Mouse (Mus musculus) gonadal fat pad, adult 2 months (tissue): Measurements from ENCODE around the gene Ankrd6. TPM values are rescaled to one million over a fixed set of nuclear protein-coding genes. Genes with fewer than 3 reads are reported as not detected.
"Not testable (repeated sequence)": the region's sequence is repeated elsewhere in the genome, so short reads cannot be mapped to it uniquely, and the experiment has no call there.

ENCODE experiments used
- DNase-seq: peaks from one replicate; pipeline ENCODE4 v3.0.0-alpha.2; 2012; ENCODE audit warnings: low read depth
- polyA plus RNA-seq: library from polyadenylated mRNA; depleted of rRNA; stranded (reverse); fragments of >200 nt; gene quantifications from 2 replicates; pipeline ENCODE4 v1.2.3, GENCODE M21; 2012; rRNA removed

The Ankrd6 gene
- 0.76 and 1.7 TPM in 2 replicates for polyA plus RNA-seq

- DNase-seq: no peak
Measured at GRCm38 (mm10) chr4:32950356-32951034, at the start of gene Ankrd6. Ankrd6 (minus strand) TSS chr4:32950841.

GRCm38 (mm10) chr4:32998996-32999395 lies 48.4 kb upstream of the Ankrd6 start:
- no peak for DNase-seq

DNA sequence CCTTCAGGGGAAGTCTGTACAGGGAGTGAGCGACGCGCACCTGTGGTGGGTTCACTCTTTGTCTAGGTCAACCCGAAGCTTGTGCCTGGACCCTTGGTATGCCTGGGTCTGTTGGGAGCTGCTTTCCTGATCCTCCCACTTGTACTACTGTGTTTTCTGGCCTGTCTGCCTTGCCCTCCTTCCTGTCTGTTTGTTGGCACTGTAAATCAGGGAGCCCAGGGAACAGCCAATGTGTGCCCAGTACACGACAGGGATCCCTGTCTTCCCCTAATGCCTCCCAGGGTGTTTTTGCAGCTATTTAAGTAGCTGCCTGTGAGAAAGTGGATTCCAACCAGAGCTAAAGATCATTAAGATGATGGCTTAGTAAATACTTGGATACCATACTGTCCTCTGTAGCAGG lies 46.9 kb upstream of the Ankrd6 start:
- DNase-seq: no peak

- DNase-seq: no peak
Measured at GRCm38 (mm10) chr4:32996083-32996482, 45.4 kb upstream of the Ankrd6 start.

DNA sequence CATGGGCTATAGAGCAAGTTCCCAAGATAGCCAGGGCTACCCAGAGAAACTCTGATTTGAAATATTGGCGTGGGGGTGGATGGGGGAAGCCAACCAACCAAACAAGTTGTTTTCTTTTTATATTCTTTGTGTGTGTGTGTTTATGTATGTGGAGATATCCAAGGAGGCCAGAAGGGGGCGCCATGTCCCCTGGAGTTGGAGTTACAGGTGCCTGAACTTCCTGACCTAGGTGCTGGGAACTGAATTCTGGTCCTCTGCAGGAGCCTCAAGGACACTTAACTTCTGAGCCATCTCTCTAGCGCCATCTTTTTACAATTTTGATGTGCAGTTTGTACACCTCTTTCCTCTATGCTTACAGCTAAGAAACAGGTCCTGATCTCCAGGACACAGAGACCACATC lies 43.5 kb upstream of the Ankrd6 start:
- no peak for DNase-seq

- DNase-seq: no peak
Measured at GRCm38 (mm10) chr4:32989346-32989745, 38.7 kb upstream of the Ankrd6 start.

- DNase-seq: no peak
Measured at GRCm38 (mm10) chr4:32987006-32987405, 36.4 kb upstream of the Ankrd6 start.

DNA sequence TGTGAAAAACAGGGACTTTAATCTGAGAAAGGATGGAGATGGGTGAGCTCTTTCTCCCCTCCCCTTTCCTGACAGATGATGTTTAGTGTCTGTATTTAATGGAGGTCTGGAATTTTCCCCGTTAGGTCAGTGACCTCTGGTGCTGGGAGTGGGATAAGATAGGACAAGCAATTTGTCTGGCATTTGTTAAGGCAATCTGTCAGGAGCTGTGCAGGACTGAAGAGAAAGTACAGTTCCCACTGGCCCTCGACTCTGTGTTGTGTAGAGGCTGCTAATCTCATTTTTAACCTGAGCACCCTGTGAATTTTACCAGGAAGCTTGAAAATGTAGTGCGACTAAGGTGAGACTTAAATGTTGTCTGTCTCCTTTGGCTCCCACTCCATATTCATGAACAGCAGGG lies 35.0 kb upstream of the Ankrd6 start:
- no peak for DNase-seq

GRCm38 (mm10) chr4:32984801-32985675 lies 34.4 kb upstream of the Ankrd6 start:
- no peak for DNase-seq

DNA sequence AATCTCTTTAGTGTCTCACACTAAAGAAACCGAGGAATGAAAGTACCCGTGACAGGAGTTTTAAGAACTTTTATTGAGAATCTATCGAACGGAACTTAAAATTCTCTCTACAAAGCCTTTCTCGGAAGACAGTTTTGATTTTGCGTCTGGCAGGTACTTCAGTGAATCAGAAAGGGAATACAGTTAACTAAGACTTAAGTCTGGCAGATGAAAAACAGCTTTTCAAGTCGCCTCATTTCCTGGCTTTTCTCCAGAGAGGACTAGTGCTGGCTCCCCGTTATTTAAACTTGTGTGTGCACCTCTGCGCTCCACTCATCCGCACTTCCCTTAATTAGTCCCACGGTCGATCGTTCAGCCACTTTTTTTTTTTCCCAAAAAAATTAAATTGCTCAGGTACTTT lies 33.6 kb upstream of the Ankrd6 start:
- no peak for DNase-seq

- no peak for DNase-seq
Measured at GRCm38 (mm10) chr4:32983176-32984155, 32.8 kb upstream of the Ankrd6 start.

GRCm38 (mm10) chr4:32982716-32983175 lies 32.1 kb upstream of the Ankrd6 start, which contains the start of gene Rragd:
Rragd (plus strand) TSS chr4:32983037.
- DNase-seq: no peak

DNA sequence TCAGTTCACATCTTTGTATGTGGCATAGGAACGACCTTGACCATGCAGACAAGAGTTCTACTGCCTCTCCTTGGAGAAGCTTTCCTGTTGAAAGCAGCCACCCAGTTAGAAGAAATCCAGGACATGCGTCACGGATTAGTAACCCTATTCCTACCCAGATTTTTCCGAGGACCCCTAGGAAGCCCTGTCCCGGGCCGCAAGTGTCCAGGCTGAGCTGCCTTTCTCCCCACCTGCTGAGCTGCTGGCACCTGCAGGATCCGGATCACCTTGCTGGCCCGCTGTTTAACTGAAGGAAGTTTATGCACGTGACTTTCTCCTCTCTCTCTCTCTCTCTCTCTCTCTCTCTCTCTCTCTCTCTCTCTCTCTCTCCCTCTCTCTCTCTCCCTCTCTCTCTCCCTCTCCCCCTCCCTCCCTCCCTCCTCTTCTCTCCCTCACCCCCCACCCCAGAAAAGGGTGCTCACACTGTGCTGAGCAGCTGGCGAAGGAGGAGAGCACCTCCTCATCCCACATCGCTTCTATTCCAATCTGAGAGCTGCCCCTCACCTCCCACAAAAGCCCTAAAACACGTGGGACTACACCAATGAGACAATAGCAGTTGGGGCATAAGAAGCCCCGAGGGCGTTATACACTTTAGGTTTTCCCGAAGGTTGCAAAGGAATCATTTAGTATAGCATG lies 31.5 kb upstream of the Ankrd6 start:
- no peak for DNase-seq

GRCm38 (mm10) chr4:32981617-32982016 lies 31.0 kb upstream of the Ankrd6 start:
- DNase-seq: no peak

- DNase-seq: no peak
Measured at GRCm38 (mm10) chr4:32980061-32980460, 29.4 kb upstream of the Ankrd6 start.

DNA sequence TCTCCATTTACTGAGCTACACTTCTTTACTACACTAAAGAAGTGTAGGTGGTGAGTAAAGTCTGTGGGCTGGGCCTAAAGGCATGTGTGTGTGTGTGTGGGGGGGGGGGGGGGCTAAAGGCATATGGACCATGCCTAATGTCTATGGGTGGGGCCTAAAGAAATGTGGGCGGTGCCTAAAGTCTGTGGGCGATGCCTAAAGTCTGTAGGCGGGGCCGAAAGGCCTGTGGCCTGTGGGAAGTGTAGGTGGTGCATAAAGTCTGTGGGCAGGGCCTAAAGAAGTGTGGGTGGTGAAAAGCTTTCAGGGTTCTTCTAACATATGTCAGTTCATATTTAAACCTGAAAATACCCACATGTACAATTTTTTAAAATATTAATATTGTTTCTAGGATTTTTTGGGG lies 26.7 kb upstream of the Ankrd6 start:
- DNase-seq: no peak

GRCm38 (mm10) chr4:32964619-32965018 lies 14.0 kb upstream of the Ankrd6 start:
- DNase-seq: not testable (repeated sequence)

DNA sequence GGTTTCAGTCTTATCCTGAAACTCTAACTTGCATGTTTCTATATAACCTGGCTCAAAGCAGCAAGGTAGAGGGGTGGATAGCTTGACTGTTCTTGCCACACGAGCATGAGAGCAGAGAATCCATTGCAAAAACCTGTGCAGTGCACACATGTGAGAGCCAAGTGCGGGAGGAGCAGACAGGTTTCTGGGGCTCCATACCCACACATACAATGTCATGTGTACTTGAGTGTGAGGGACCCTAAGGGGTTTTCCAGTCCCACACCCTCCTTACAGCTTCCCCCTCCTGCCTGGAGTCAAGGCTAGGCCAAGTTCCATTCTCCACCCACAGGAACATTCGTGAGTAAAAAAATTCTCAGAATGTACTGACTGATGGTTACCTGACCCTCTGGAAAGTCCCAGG lies 10.8 kb upstream of the Ankrd6 start:
- no peak for DNase-seq

- DNase-seq: no peak
Measured at GRCm38 (mm10) chr4:32956423-32956822, 5.8 kb upstream of the Ankrd6 start.

DNA sequence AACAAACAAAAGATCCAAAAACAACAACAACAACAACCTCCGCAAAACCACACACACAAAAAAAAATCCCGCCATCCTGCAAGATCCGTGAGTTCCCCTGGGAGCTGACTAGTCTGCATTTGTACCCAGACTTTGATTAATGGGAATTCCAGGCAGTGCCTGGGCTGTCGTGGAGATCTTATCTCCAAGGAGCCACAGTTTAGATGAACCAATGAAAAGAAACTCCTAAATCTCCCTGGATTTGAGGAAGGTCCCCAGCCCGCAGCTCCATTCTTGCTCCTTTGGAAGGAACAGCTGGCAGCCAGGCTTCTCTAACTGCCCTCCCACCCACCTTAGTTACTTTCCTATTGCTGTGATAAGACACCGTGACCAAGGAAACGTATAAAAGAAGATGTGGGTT lies 2.0 kb upstream of the Ankrd6 start:
- DNase-seq: no peak
